Mouse (Mus musculus): ENCODE data around the gene S100pbp. TPM values are rescaled to one million over a fixed set of nuclear protein-coding genes. Genes with fewer than 3 reads are reported as not detected.
A peak's percentile ranks its signal among the peaks of the same experiment; 100 is the strongest.

The S100pbp gene
- polyA plus RNA-seq (2015; fragmentation: Nextera tagmentation; extraction: Ambion mirVana), result 15.3 and 17.2 TPM in 2 replicates

DNA sequence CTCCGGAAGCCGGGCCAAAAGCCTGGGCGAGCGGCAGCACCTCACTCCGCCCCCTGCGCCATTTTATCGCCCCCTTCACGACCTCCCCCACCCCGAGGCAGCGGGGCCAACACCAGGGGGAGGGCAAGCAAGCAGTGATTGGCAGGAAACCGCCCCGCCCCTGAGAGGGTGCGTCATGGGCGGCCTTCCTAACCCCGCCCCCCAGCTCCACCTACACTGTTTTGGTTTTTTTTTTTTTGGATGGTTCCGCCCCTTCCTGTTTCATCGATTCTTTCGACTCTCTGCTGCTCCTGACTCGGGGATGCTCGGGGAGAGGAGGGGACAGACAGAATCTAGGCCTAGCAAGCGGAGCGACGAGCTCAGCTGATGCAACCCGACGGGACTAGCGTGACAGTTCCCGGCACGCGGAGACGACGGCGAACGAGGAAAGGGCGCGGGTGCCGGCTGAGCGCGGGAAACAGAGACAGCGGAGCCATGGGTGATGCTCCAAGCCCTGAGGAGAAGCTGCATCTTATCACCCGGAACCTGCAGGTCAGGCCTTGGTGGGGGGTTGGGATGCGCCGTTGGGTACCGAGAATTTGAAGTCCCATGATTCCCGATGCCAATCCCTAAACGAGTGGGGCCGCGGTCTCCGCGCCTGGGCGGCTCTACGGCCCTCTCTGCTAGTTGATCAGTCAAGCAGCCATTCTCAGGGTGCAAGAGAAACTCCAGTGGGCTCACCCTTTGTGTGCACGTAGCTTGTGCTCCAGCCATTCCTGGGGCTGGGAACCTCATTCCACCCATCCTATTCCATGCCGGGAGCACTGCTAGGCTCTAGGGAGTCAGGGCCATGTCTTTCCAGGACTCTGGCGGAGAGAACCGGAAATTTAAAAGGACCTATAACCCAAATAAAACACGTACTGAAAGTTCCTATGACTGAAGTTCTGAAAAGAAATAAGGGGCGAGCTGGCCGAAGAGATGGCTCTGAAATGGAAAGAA is at the start of gene S100pbp, which contains the start of gene Yars:
TSS of gene S100pbp (minus strand) at position 186 of the 978 bp plus-strand sequence.
TSS of gene Yars (plus strand) at position 219 of the 978 bp plus-strand sequence.
- Histone ChIP-seq H3K4me2 (replicated peaks) (peak within 1 kb of the TSS; percentile 78), H3K4me1 (peaks cover 27% of the 10 kb centered on the region), H3K27ac (replicated peaks) (peak within 1 kb of the TSS; percentile 89), H3K4me3 (peak within 1 kb of the TSS; percentile 84), H3K9ac (replicated peaks) (peak within 1 kb of the TSS; percentile 76), H3K9me3 (no peaks in the 10 kb centered on the region), H3K36me3 (peaks cover 7% of the 10 kb centered on the region; the same call in 1 of the 2 replicates), H3K27me3 (no peaks in the 10 kb centered on the region)
- ATAC-seq (replicated peaks), result peak; percentile 89
- under 1% methylated on average over 58 of the region's 58 CpGs for WGBS

GRCm38 (mm10) chr4:129239075-129239474 is 49.5 kb upstream of the S100pbp start:
- peak overlapping the region; percentile 93 for H3K4me2 ChIP-seq (replicated peaks)
- H3K4me3 ChIP-seq, result peak overlapping the region; percentile 59
- peaks cover 18% of the 10 kb centered on the region for H3K4me1 ChIP-seq
- H3K27me3 ChIP-seq, result no peaks in the 10 kb centered on the region
- WGBS, result under 1% methylated on average over 25 of the region's 29 CpGs
- no peak overlapping the region for H3K27ac ChIP-seq (replicated peaks)
- H3K9me3 ChIP-seq, result no peaks in the 10 kb centered on the region
- H3K9ac ChIP-seq (replicated peaks), result peak overlapping the region; percentile 51
- ATAC-seq (replicated peaks), result peak; percentile 78
- H3K36me3 ChIP-seq, result no peaks in the 10 kb centered on the region

DNA sequence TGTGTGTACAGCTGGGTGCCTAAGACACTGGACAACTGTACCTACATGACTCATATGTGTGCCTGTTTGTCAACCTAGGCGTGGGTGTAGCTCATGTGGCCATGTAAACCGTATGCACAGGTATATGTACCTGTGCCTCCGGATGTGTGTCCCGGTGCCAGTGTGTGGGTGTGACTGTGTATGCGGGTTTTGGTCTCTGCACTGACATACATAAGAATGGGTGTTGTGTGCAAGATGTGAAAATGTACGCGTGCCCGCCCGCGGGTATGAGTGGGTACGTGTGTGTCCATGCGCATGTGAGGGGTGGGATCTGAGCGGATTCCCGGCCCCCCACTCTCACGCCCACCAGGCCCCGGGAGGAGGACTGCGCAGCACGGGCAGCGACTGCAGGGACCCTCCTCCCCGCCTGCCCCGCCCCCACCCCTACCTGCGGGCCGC is 49.1 kb upstream of the S100pbp start:
- no peaks in the 10 kb centered on the region for H3K36me3 ChIP-seq
- peak overlapping the region; percentile 59 for H3K4me3 ChIP-seq
- H3K4me1 ChIP-seq, result peaks cover 18% of the 10 kb centered on the region
- WGBS, result under 1% methylated on average over 23 of the region's 23 CpGs
- no peaks in the 10 kb centered on the region for H3K27me3 ChIP-seq
- ATAC-seq (replicated peaks), result peak; percentile 74
- peak overlapping the region; percentile 93 for H3K4me2 ChIP-seq (replicated peaks)
- H3K9me3 ChIP-seq, result no peaks in the 10 kb centered on the region
- H3K9ac ChIP-seq (replicated peaks), result peak overlapping the region; percentile 51
- H3K27ac ChIP-seq (replicated peaks), result no peak overlapping the region

GRCm38 (mm10) chr4:129237843-129238441 is 48.4 kb upstream of the S100pbp start:
- Histone ChIP-seq H3K4me1 (peaks cover 18% of the 10 kb centered on the region), H3K4me3 (peak overlapping the region; percentile 59), H3K27me3 (no peaks in the 10 kb centered on the region), H3K9me3 (no peaks in the 10 kb centered on the region), H3K9ac (replicated peaks) (peak overlapping the region; percentile 51; the same call in 1 of the 2 replicates), H3K27ac (replicated peaks) (no peak overlapping the region), H3K36me3 (no peaks in the 10 kb centered on the region), H3K4me2 (replicated peaks) (peak overlapping the region; percentile 93)
- no peak for ATAC-seq (replicated peaks)
- WGBS, result 6% methylated on average over 21 of the region's 21 CpGs

GRCm38 (mm10) chr4:129236236-129236813 is 46.8 kb upstream of the S100pbp start:
- no peak for ATAC-seq (replicated peaks)
- Histone ChIP-seq H3K9ac (replicated peaks) (no peak overlapping the region), H3K27ac (replicated peaks) (no peak overlapping the region), H3K27me3 (no peaks in the 10 kb centered on the region), H3K4me2 (replicated peaks) (no peak overlapping the region), H3K9me3 (no peaks in the 10 kb centered on the region), H3K36me3 (no peaks in the 10 kb centered on the region), H3K4me1 (peaks cover 18% of the 10 kb centered on the region), H3K4me3 (no peak overlapping the region)
- WGBS, result 84% methylated on average over 8 of the region's 8 CpGs

DNA sequence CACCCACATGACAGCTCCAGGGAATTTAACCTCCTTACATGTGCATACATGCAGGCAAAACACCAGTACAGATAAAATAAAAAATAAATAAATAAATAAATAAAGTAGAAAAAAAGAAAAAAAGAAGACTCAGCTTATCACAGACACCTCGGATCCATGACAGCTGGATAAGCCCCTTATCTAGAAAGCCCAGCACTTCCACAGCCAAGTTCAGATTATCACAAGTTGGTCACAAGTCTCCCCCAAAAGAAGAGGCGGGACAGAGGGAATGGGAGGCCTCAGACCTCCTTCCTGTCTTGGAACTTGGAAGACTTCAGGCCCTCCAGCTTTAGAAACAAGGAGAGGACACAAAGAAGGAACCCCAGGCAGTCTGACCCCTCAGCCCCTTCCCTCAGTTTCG is 45.6 kb upstream of the S100pbp start:
- no peak overlapping the region for H3K27ac ChIP-seq (replicated peaks)
- H3K4me1 ChIP-seq, result peaks cover 18% of the 10 kb centered on the region
- H3K4me2 ChIP-seq (replicated peaks), result no peak overlapping the region
- H3K9me3 ChIP-seq, result no peaks in the 10 kb centered on the region
- H3K27me3 ChIP-seq, result no peaks in the 10 kb centered on the region
- no peak overlapping the region for H3K4me3 ChIP-seq
- H3K9ac ChIP-seq (replicated peaks), result no peak overlapping the region
- no peak for ATAC-seq (replicated peaks)
- no peaks in the 10 kb centered on the region for H3K36me3 ChIP-seq
- 78% methylated on average over 3 of the region's 3 CpGs for WGBS

GRCm38 (mm10) chr4:129234488-129234887 is 45.0 kb upstream of the S100pbp start:
- no peak overlapping the region for H3K4me3 ChIP-seq
- H3K9ac ChIP-seq (replicated peaks), result no peak overlapping the region
- H3K9me3 ChIP-seq, result no peaks in the 10 kb centered on the region
- no peak for ATAC-seq (replicated peaks)
- H3K4me2 ChIP-seq (replicated peaks), result no peak overlapping the region
- 86% methylated on average over 7 of the region's 7 CpGs for WGBS
- H3K36me3 ChIP-seq, result no peaks in the 10 kb centered on the region
- no peaks in the 10 kb centered on the region for H3K27me3 ChIP-seq
- no peak overlapping the region for H3K27ac ChIP-seq (replicated peaks)
- H3K4me1 ChIP-seq, result peaks cover 16% of the 10 kb centered on the region

DNA sequence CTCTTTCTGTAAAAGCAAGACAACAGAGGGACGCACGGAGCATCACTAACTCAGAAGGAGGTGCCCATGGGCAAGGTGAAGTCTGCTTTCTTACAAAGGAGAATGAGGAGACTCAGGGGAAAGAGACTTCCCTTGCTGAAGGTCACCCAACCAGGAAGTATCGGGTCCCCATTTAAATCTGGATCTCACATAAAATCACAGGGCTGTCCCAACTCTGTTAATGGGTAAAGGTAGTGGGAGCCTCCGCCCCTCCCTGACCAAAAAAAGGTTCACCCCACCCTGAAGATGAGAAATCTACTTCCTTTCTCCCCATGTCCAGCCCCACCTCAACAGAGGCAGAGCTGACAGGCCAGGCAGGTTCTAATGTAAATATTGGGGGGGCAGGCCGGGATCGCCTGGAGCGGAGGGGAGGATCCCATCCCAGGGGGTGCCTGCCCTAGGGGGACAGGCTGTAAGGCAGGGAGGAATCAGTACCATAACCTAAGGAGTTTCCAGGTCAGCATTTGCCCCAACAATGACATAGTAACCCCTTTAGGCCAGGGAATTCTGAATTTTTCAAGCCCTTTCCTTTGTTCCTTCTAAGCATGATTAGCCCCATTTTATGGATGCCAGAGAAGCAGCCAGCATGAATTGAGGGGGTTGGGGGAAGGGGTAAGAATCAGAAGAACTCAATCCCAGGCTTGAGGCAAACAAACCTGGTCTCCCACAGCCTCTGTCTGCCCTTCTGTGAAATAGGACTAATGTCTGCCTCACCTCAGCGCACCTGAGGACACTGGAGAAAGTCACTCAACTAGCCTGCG is 43.2 kb upstream of the S100pbp start:
- Histone ChIP-seq H3K27me3 (no peaks in the 10 kb centered on the region), H3K4me3 (no peak overlapping the region), H3K27ac (replicated peaks) (no peak overlapping the region), H3K4me2 (replicated peaks) (no peak overlapping the region), H3K36me3 (no peaks in the 10 kb centered on the region), H3K9me3 (no peaks in the 10 kb centered on the region), H3K9ac (replicated peaks) (no peak overlapping the region), H3K4me1 (peaks cover 9% of the 10 kb centered on the region)
- WGBS, result 86% methylated on average over 9 of the region's 9 CpGs
- no peak for ATAC-seq (replicated peaks)

DNA sequence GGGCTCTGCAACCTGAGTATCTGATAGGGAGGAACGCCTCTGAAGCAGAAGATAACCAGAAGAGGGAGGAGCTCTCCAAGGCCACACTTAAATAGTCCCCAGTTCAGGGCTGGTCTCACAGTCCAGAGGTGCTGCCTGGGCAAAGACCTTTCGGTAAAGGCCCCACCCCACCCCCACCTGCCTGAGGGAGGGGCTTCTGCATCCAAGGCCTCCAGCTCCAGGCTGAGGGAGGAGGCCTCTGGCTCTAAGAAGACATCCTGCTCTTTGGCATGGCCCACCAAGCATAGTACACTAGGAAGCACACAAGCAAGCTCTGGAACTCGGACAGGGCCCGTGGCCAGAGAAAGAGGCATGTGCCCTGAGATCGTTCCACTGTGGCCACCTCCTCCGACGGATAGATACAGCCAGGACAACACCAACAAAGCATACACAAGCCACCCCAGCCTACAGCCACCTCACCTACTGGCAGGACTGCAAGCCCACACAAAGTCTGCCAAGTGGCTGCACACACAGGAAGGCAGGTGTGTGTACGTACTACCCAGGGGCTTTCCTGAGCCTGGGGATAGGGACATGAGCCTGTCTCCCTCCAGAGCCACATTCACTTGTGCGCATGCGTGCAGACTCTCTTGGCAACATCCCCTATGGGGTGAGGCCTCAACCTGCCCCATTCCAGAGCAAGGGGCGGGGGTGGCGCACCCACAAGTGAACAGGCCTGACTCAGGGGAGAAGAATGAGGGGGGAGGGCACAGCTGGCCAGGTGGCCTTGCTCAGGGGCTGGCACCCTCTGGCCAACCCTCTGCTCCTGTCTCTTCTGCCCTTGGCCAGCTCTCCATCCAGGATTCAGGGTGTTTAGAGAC is 42.3 kb upstream of the S100pbp start:
- Histone ChIP-seq H3K36me3 (no peaks in the 10 kb centered on the region), H3K4me1 (peaks cover 16% of the 10 kb centered on the region), H3K4me2 (replicated peaks) (no peak overlapping the region), H3K27me3 (no peaks in the 10 kb centered on the region), H3K4me3 (no peak overlapping the region), H3K9ac (replicated peaks) (no peak overlapping the region), H3K9me3 (no peaks in the 10 kb centered on the region), H3K27ac (replicated peaks) (no peak overlapping the region)
- ATAC-seq (replicated peaks), result no peak
- 68% methylated on average over 12 of the region's 12 CpGs for WGBS

DNA sequence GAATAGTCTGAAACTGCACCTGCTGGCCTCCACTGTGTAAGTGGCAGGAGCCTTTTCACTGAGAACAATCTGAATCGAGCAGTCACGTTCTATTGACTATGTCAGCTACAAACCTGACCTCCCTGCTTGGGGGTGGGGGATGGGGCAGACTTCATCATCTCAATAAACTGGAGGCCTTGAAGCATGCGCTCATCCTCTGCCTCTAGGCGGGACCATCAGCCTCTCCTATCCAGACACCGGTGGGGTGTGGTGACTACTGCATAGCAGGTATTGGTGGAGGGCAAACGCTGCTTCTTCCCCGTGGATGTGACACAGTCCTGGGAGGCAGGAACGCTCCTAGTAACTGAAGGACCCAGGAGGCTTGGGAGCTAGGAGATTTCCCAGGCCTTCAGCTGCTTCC is 41.4 kb upstream of the S100pbp start:
- no peak for ATAC-seq (replicated peaks)
- Histone ChIP-seq H3K36me3 (no peaks in the 10 kb centered on the region), H3K27ac (replicated peaks) (no peak overlapping the region), H3K27me3 (no peaks in the 10 kb centered on the region), H3K4me1 (peaks cover 25% of the 10 kb centered on the region), H3K9me3 (no peaks in the 10 kb centered on the region), H3K9ac (replicated peaks) (no peak overlapping the region), H3K4me3 (no peak overlapping the region), H3K4me2 (replicated peaks) (no peak overlapping the region)
- 64% methylated on average over 8 of the region's 8 CpGs for WGBS

DNA sequence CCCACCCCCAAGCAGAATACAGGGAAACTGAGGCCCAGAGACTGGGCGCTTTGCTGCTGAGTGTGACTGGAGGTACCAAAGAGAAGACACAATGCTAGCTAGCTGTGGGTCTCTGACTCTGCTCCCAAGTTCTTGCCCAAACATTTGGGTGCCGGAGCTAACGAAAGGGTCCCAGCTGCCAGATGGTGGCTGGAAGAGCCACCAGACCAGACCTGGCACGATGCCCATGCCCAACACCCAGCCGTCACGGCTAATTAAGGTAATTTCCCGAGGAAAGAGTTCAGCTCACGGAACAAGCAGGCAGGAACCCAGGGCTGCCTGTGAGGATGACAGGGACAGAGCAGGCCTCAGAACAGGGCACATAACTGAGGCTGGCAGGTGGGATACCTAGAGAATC is 38.5 kb upstream of the S100pbp start:
- peak overlapping the region; percentile 55 for H3K4me2 ChIP-seq (replicated peaks)
- peaks cover 36% of the 10 kb centered on the region for H3K4me1 ChIP-seq
- no peaks in the 10 kb centered on the region; the same call in 1 of the 2 replicates for H3K27me3 ChIP-seq
- WGBS, result 11% methylated on average over 8 of the region's 8 CpGs
- peak overlapping the region; percentile 46 for H3K27ac ChIP-seq (replicated peaks)
- peak overlapping the region; percentile 47 for H3K9ac ChIP-seq (replicated peaks)
- ATAC-seq (replicated peaks), result peak; percentile 30
- H3K4me3 ChIP-seq, result peak overlapping the region; percentile 44
- no peaks in the 10 kb centered on the region for H3K36me3 ChIP-seq
- no peaks in the 10 kb centered on the region for H3K9me3 ChIP-seq
